Mouse (Mus musculus) heart, postnatal 0 days (tissue): Measurements from ENCODE around the gene Atf3. TPM values are rescaled to one million over a fixed set of nuclear protein-coding genes. Genes with fewer than 3 reads are reported as not detected.

Source experiments
- ATAC-seq: fragments of 200-750 bp; cut with Nextera tagmentation; 2 replicates; pipeline ENCODE4 v1.8.0; 2017; ENCODE audit warnings: low read depth, moderate number of reproducible peaks, moderate library complexity; ENCODE audit not compliant: insufficient read depth
- DNase-seq: peaks from one replicate; pipeline ENCODE4 v3.0.0-alpha.2; 2016; ENCODE audit warnings: low spot score
- H3K27ac ChIP-seq: fragments of 300-500 bp; sonication (generic); 2 replicates; pipeline ENCODE4 v1.5.1; 2014; ENCODE audit warnings: low read depth, mild to moderate bottlenecking
- H3K27me3 ChIP-seq: fragments of 300-500 bp; sonication (generic); 2 replicates; pipeline ENCODE4 v1.6.1; 2014; ENCODE audit warnings: low read length, mixed read lengths; ENCODE audit not compliant: control insufficient read depth, insufficient read depth
- H3K36me3 ChIP-seq: fragments of 300-500 bp; sonication (generic); replicated peaks from 2 replicates; pipeline ENCODE4 v1.6.1; 2014; ENCODE audit warnings: low read length, mixed read lengths; ENCODE audit not compliant: control insufficient read depth, insufficient read depth
- H3K4me1 ChIP-seq: fragments of 300-500 bp; sonication (generic); 2 replicates; pipeline ENCODE4 v1.6.1; 2014; ENCODE audit warnings: antibody characterized with exemption; ENCODE audit not compliant: control insufficient read depth, insufficient read depth
- H3K4me2 ChIP-seq: fragments of 300-500 bp; sonication (generic); 2 replicates; pipeline ENCODE4 v1.6.1; 2014; ENCODE audit warnings: low read depth, mild to moderate bottlenecking, low read length, moderate library complexity
- H3K4me3 ChIP-seq: fragments of 300-500 bp; sonication (generic); 2 replicates; pipeline ENCODE4 v1.5.1; 2014; ENCODE audit warnings: low read depth, low read length
- H3K9ac ChIP-seq: fragments of 300-500 bp; sonication (generic); replicated peaks from 2 replicates; pipeline ENCODE4 v1.6.1; 2014; ENCODE audit warnings: low read depth, low read length, mixed read lengths
- H3K9me3 ChIP-seq: fragments of 300-500 bp; sonication (generic); replicated peaks from 2 replicates; pipeline ENCODE4 v1.6.1; 2016; ENCODE audit warnings: low read length; ENCODE audit not compliant: control insufficient read depth
- CTCF ChIP-seq: IDR thresholded peaks from 2 replicates; pipeline ENCODE4 v1.5.1; 2016; ENCODE audit warnings: antibody characterized with exemption, control low read depth, low read depth
- EP300 ChIP-seq: IDR thresholded peaks from 2 replicates; pipeline ENCODE4 v1.6.1; 2016; ENCODE audit warnings: antibody characterized with exemption, low read depth
- WGBS: fragments of 180-500 bp; shearing (Covaris S2); extraction: QIAGEN DNeasy Blood & Tissue Kit; methylation state at CpG from one replicate; pipeline ENCODE4 v1.1.7; 2014; 5-methylcytosine and 5-hydroxymethylcytosine counted together
- polyA plus RNA-seq: library from polyadenylated mRNA; unstranded; fragments of >200 nt; fragmentation: Nextera tagmentation; extraction: Ambion mirVana; gene quantifications from 2 replicates; pipeline ENCODE4 v1.2.1, GENCODE M21; 2015
- total RNA-seq: library from RNA; depleted of rRNA; stranded (reverse); fragments of >200 nt; gene quantifications from 2 replicates; pipeline ENCODE4 v1.2.3, GENCODE M21; 2014; ENCODE audit warnings: low replicate concordance

The Atf3 gene
- total and polyA plus RNA-seq, 2 experiments from 2014 or later, result 13.9 to 54.0 TPM

GRCm38 (mm10) chr1:191192213-191192612 lies 25.6 kb downstream of the Atf3 start:
- Histone ChIP-seq H3K27ac (no peak overlapping the region), H3K4me1 (no peaks in the 10 kb centered on the region), H3K36me3 (no peaks in the 10 kb centered on the region), H3K4me2 (no peak overlapping the region), H3K9ac (no peak overlapping the region), H3K4me3 (no peak overlapping the region), H3K27me3 (no peaks in the 10 kb centered on the region), H3K9me3 (no peaks in the 10 kb centered on the region)
- DNase-seq (no peak), ATAC-seq (no peak)
- no peak for TF ChIP-seq EP300
- TF ChIP-seq CTCF, result no peak
- WGBS, result 57% methylated on average over 6 of the region's 6 CpGs

GRCm38 (mm10) chr1:191189671-191190372 lies 28.0 kb downstream of the Atf3 start:
- H3K27me3 ChIP-seq, result no peaks in the 10 kb centered on the region

GRCm38 (mm10) chr1:191186386-191186770 lies 31.5 kb downstream of the Atf3 start:
- ATAC-seq (no peak), DNase-seq (no peak)
- no peaks in the 10 kb centered on the region for H3K9me3 ChIP-seq
- H3K4me1 ChIP-seq, result peaks cover 30% of the 10 kb centered on the region
- no peaks in the 10 kb centered on the region for H3K36me3 ChIP-seq
- peak overlapping the region; percentile 89 for H3K4me3 ChIP-seq
- TF ChIP-seq EP300 (no peak), CTCF (no peak)
- peak overlapping the region; percentile 84 for H3K4me2 ChIP-seq
- H3K9ac ChIP-seq, result no peak overlapping the region
- H3K27ac ChIP-seq, result peak overlapping the region; percentile 28
- WGBS, result 23% methylated on average over 7 of the region's 7 CpGs
- H3K27me3 ChIP-seq, result no peaks in the 10 kb centered on the region

More at GRCm38 (mm10) chr1:191189671-191190372, 28.0 kb downstream of the Atf3 start:
- H3K4me3 ChIP-seq, result no peak overlapping the region
- ATAC-seq (no peak), DNase-seq (no peak)
- no peaks in the 10 kb centered on the region for H3K9me3 ChIP-seq
- peaks cover 14% of the 10 kb centered on the region; the same call in 1 of the 2 replicates for H3K4me1 ChIP-seq
- TF ChIP-seq EP300 (no peak), CTCF (no peak)
- no peak overlapping the region for H3K9ac ChIP-seq
- no peaks in the 10 kb centered on the region for H3K36me3 ChIP-seq
- no peak overlapping the region for H3K4me2 ChIP-seq
- no peak overlapping the region for H3K27ac ChIP-seq
- 40% methylated on average over 6 of the region's 6 CpGs for WGBS

GRCm38 (mm10) chr1:191185761-191186385 lies 32.0 kb downstream of the Atf3 start:
- peak; percentile 31 for DNase-seq
- Histone ChIP-seq H3K9me3 (no peaks in the 10 kb centered on the region), H3K36me3 (no peaks in the 10 kb centered on the region), H3K9ac (peak overlapping the region; percentile 67), H3K4me2 (peak overlapping the region; percentile 84), H3K4me3 (peak overlapping the region; percentile 89), H3K27ac (peak overlapping the region; percentile 28), H3K27me3 (no peaks in the 10 kb centered on the region), H3K4me1 (peaks cover 35% of the 10 kb centered on the region)
- no peak for ATAC-seq
- 3% methylated on average over 16 of the region's 16 CpGs for WGBS
- TF ChIP-seq CTCF (no peak), EP300 (no peak)

GRCm38 (mm10) chr1:191184841-191185251 lies 33.0 kb downstream of the Atf3 start:
- Histone ChIP-seq H3K9ac (peak overlapping the region; percentile 67), H3K27ac (no peak overlapping the region), H3K9me3 (no peaks in the 10 kb centered on the region), H3K36me3 (no peaks in the 10 kb centered on the region), H3K4me1 (peaks cover 44% of the 10 kb centered on the region), H3K27me3 (no peaks in the 10 kb centered on the region), H3K4me3 (peak overlapping the region; percentile 89), H3K4me2 (peak overlapping the region; percentile 84)
- ATAC-seq, result no peak
- no peak for DNase-seq
- TF ChIP-seq EP300, result no peak
- no peak for TF ChIP-seq CTCF
- WGBS, result 3% methylated on average over 22 of the region's 22 CpGs
